Comparison of ENCODE assay signal across 8 mouse cellular contexts in the genomic region with DNA sequence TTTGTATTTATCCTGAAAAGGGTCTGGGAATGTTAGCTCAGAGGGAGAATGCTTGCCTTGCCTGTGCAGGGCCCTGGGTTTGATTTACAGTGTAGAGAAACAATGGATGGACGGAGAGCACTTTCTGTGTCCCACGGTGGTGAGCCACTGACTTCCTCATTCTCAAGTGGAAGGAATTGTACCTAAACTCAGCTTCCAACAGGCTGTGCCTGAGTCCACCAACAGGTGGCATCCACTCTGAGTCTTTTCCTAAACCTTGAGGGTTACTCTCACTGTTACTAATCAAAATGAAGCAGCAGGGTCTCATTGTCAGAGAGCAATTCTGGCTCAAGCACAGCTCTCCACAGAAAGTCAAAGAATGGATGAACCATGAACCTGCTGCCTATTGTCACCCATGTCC. TPM values are rescaled to one million over a fixed set of nuclear protein-coding genes. Genes with fewer than 3 reads are reported as not detected.
DNase-seq lines count a peak whose midpoint lies in the region; ATAC-seq and TF ChIP-seq lines count a peak whose summit lies in the region.

No protein-coding gene starts in this region.

- no peaks in the 10 kb centered on the region for H3K36me3 ChIP-seq in forebrain, postnatal 0 days (ENCODE audit: insufficient read depth)
- H3K36me3 ChIP-seq in forebrain, embryonic 12.5 days (replicated peaks) = no peaks in the 10 kb centered on the region

- no peaks in the 10 kb centered on the region for H3K4me1 ChIP-seq in forebrain, postnatal 0 days (ENCODE audit: insufficient read depth)
- H3K4me1 ChIP-seq in forebrain, embryonic 12.5 days = no peaks in the 10 kb centered on the region

- H3K4me3 ChIP-seq in forebrain, postnatal 0 days (ENCODE audit: low read depth, low read length) = no peak overlapping the region
- H3K4me3 ChIP-seq in forebrain, embryonic 12.5 days (replicated peaks) = no peak overlapping the region

- no peak overlapping the region for H3K27ac ChIP-seq in forebrain, postnatal 0 days (ENCODE audit: low read depth, low read length)
- no peak overlapping the region for H3K27ac ChIP-seq in forebrain, embryonic 12.5 days

- 31% methylated on average over 2 of the region's 2 CpGs for WGBS in forebrain, postnatal 0 days
- WGBS in forebrain, embryonic 12.5 days = 49% methylated on average over 2 of the region's 2 CpGs

- peak; percentile 58 for TF ChIP-seq CTCF in forebrain, postnatal 0 days (IDR thresholded peaks at IDR 0.05; ENCODE audit: low read depth)

- no peaks in the 10 kb centered on the region for H3K9me3 ChIP-seq in forebrain, postnatal 0 days (ENCODE audit: low read length)
- H3K9me3 ChIP-seq in forebrain, embryonic 12.5 days = 0 out of 2 replicates have a peak, but pooled peaks cover 5% of the 10 kb centered on the region

- H3K4me2 ChIP-seq in forebrain, postnatal 0 days (ENCODE audit: low read depth) = no peak overlapping the region
- no peak overlapping the region for H3K4me2 ChIP-seq in forebrain, embryonic 12.5 days

- no peak for ATAC-seq in forebrain, postnatal 0 days
- ATAC-seq in forebrain, embryonic 12.5 days (ENCODE audit: low FRiP score) = no peak

- DNase-seq in forebrain, postnatal 0 days = peak; percentile 27
- DNase-seq in ovary, postnatal 14 days (ENCODE audit: low spot score) = peak; percentile 29
- no peak for DNase-seq in ovary, postnatal 10 days (ENCODE audit: low spot score)
- DNase-seq in embryo, embryonic 11 days = peak; percentile 55
- DNase-seq in lung, postnatal 14 days = peak; percentile 34
- DNase-seq in left cerebral cortex, postnatal 36 days (ENCODE audit: low spot score in 2 of 2) = no peak
- no peak for DNase-seq in layer of hippocampus, postnatal 36 days

- H3K9ac ChIP-seq in forebrain, postnatal 0 days = no peak overlapping the region
- no peak overlapping the region for H3K9ac ChIP-seq in forebrain, embryonic 12.5 days

- intact Hi-C loops in left cerebral cortex, postnatal 36 days (cut with DNase I) = no loop called here

- H3K27me3 ChIP-seq in forebrain, postnatal 0 days (ENCODE audit: insufficient read depth, low read length) = no peaks in the 10 kb centered on the region
- no peaks in the 10 kb centered on the region for H3K27me3 ChIP-seq in forebrain, embryonic 12.5 days

RNA-seq across cellular contexts. Expression of a gene that starts 8.0 kb away (rescaled TPM):
- 31.1 and 39.5 TPM in 2 replicates for total RNA-seq in forebrain, postnatal 0 days (2014; rRNA removed)
- polyA plus RNA-seq in forebrain, postnatal 0 days (2015; fragmentation: Nextera tagmentation; extraction: Ambion mirVana) = 21.4 and 22.0 TPM in 2 replicates
- 58.5 and 62.5 TPM in 2 replicates for polyA plus RNA-seq in forebrain, embryonic 12.5 days (2016; fragmentation: Nextera tagmentation; extraction: Ambion mirVana)
- 10 to 100 TPM; 18.9 to 22.7 TPM for total RNA-seq in left cerebral cortex, postnatal 36 days (2021)
- 10 to 100 TPM; 28.0 to 29.2 TPM for total RNA-seq in layer of hippocampus, postnatal 36 days (2021)

RNA-seq across cellular contexts. Expression of a gene that starts 58.4 kb away (rescaled TPM):
- 51.1 and 52.9 TPM in 2 replicates for total RNA-seq in forebrain, postnatal 0 days (2014; rRNA removed)
- polyA plus RNA-seq in forebrain, postnatal 0 days (2015; fragmentation: Nextera tagmentation; extraction: Ambion mirVana) = 36.3 and 43.8 TPM in 2 replicates
- 58.2 and 62.0 TPM in 2 replicates for polyA plus RNA-seq in forebrain, embryonic 12.5 days (2016; fragmentation: Nextera tagmentation; extraction: Ambion mirVana)
- 10 to 100 TPM; 21.2 to 24.9 TPM for total RNA-seq in left cerebral cortex, postnatal 36 days (2021)
- total RNA-seq in layer of hippocampus, postnatal 36 days (2021) = 10 to 100 TPM; 20.3 to 21.8 TPM

Comparison
In these comparisons a context has a peak if more than half of its experiments do, and no peak if none do; other contexts are left out.
1. DNase-seq: peak in forebrain, postnatal 0 days (single experiment), ovary, postnatal 14 days (single experiment), embryo, embryonic 11 days (single experiment) and lung, postnatal 14 days (single experiment); none in ovary, postnatal 10 days (single experiment), left cerebral cortex, postnatal 36 days (0 of 2) and layer of hippocampus, postnatal 36 days (0 of 2).